Mouse (Mus musculus) brain, embryonic 14.5 days (tissue): Measurements from ENCODE around the gene Mcu.

Source experiments
- CTCF ChIP-seq: fragments of 200-500 bp; IDR thresholded peaks from 2 replicates; pipeline ENCODE4 v1.5.1; 2012; ENCODE audit warnings: inconsistent platforms, mild to moderate bottlenecking, moderate library complexity, borderline replicate concordance; ENCODE audit not compliant: insufficient read depth, insufficient read length; ENCODE audit errors: extremely low read depth
- POLR2A ChIP-seq: fragments of 200-500 bp; IDR thresholded peaks from 2 replicates; pipeline ENCODE4 v1.6.1; 2012; ENCODE audit warnings: mild to moderate bottlenecking, inconsistent platforms, borderline replicate concordance; ENCODE audit not compliant: poor library complexity, insufficient read depth, insufficient read length, severe bottlenecking; ENCODE audit errors: extremely low read depth

DNA sequence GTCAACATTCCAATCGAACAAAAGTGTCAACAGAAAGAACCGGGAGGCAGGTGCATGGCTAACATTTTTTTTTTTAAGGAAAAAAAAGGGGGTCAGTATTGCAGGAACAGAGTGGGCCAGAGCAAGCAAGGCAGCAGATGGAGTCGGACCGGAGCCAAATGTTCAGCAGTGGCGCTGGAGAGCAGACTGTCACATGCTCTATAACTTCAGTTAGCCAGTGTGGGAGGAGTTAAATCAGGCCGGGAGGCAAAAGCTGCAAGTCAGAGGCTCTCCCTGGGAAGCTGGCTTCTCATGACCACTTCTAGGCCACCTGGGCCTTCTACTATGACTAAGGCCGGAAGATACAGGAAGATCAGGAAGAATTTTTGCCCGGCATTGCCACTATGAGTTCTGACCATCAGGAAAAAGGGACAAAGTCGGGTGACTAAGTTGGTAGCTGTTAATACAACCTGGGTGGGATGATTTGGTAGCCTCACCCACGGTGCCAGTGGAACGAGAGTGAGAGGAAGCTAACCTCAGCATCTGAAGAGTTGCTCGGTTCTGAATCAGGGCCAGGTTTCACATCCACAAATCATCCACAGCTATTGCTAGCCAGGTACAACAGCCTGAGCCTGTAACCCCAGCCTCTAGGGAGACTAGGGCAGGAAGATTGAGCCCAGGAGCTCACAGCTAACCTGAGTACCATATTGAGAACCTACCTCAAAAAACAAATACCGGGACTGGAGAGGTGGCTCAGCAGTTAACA lies 22.5 kb downstream of the Mcu start:
- TF ChIP-seq CTCF (no peak), POLR2A (no peak)
